Comparison of ENCODE assay signal across 8 mouse cellular contexts in the genomic region with DNA sequence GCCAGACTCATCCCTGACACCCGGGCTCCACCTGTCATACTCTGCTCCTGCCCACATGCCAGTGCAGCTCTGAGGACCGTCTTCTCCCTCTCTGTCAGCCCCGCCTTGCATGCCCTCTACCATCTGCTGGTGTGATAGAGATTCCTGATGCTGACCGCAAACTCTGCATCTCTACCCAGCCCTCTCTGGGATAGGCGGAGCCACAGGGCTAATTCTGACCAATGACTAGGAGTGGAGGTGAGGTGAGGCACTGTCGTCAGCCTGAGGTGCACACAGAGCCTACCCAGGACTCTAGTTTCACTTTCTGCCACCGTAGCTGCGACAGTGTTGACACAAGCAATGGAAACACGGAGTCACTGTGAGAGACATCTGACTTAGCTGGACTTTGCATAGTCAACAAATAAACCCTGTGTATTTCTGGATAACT. TPM values are rescaled to one million over a fixed set of nuclear protein-coding genes. Genes with fewer than 3 reads are reported as not detected.
DNase-seq lines count a peak whose midpoint lies in the region; ATAC-seq and TF ChIP-seq lines count a peak whose summit lies in the region.

No protein-coding gene starts in this region.

- peak overlapping the region; percentile 11 for H3K4me3 ChIP-seq in heart, adult 2 months
- peak overlapping the region; percentile 56 to 59 for H3K4me3 ChIP-seq in liver, embryonic 14.5 days (ENCODE audit: insufficient read depth in 1 of 2, low read depth in 2 of 2, low read length in 2 of 2)

- peak overlapping the region; percentile 69 for H3K4me2 ChIP-seq in liver, embryonic 14.5 days (ENCODE audit: low read depth)

- DNase-seq in B cell, adult 2 months, result peak; percentile 71 to 78
- DNase-seq in adipocyte (ENCODE audit: low spot score), result peak; percentile 74
- peak; percentile 73 for DNase-seq in embryo, embryonic 10.5 days (ENCODE audit: low spot score)
- peak; percentile 67 to 83 for DNase-seq in heart, adult 2 months
- DNase-seq in kidney, adult 18-20 months, result peak; percentile 70
- DNase-seq in liver, embryonic 14.5 days (ENCODE audit: low read depth in 3 of 3, low spot score in 3 of 3), result peak; percentile 70 to 81 (median 73)
- DNase-seq in natural killer cell, adult 2 months (ENCODE audit: low spot score in 2 of 2), result peak; percentile 86 to 89
- peak; percentile 62 to 80 for DNase-seq in thymus, postnatal 36 days

- no peaks in the 10 kb centered on the region for H3K36me3 ChIP-seq in heart, adult 2 months (ENCODE audit: control insufficient read depth, insufficient read depth, low read length)
- no peaks in the 10 kb centered on the region for H3K36me3 ChIP-seq in liver, embryonic 14.5 days (replicated peaks; ENCODE audit: control insufficient read depth, insufficient read depth, low read depth)

- no peaks in the 10 kb centered on the region for H3K9me3 ChIP-seq in liver, embryonic 14.5 days (ENCODE audit: control insufficient read depth, low read length)

- WGBS in heart, adult 2 months, result under 1% methylated on average over 9 of the region's 9 CpGs
- under 1% methylated on average over 9 of the region's 9 CpGs for WGBS in liver, embryonic 14.5 days (ENCODE audit: insufficient replicate concordance)

- no peak for TF ChIP-seq CTCF in heart, adult 2 months (IDR thresholded peaks at IDR 0.05)
- no peak for TF ChIP-seq CTCF in liver, embryonic 14.5 days (IDR thresholded peaks at IDR 0.05; ENCODE audit: low read depth)

- H3K4me1 ChIP-seq in heart, adult 2 months (ENCODE audit: control insufficient read depth, insufficient read depth, low read length), result 0 out of 2 replicates have a peak, but pooled peaks cover 2% of the 10 kb centered on the region
- H3K4me1 ChIP-seq in liver, embryonic 14.5 days (replicated peaks; ENCODE audit: control insufficient read depth in 2 of 2, insufficient read depth in 2 of 2, low read length in 1 of 2), result peaks cover 3 to 12% of the 10 kb centered on the region in 2 experiments

- TF ChIP-seq EP300 in heart, adult 2 months (IDR thresholded peaks at IDR 0.05; ENCODE audit: insufficient read depth, low read depth, low read length), result peak; percentile 86
- TF ChIP-seq EP300 in liver, embryonic 14.5 days (IDR thresholded peaks at IDR 0.05; ENCODE audit: low read depth), result no peak

- peak; percentile 96 for ATAC-seq in liver, embryonic 14.5 days (ENCODE audit: insufficient read depth)

- peak overlapping the region; percentile 79 for H3K27ac ChIP-seq in heart, adult 2 months
- H3K27ac ChIP-seq in liver, embryonic 14.5 days, result peak overlapping the region; percentile 16; the same call in 1 of the 2 replicates

- peak overlapping the region; percentile 14; the same call in 1 of the 2 replicates for H3K9ac ChIP-seq in heart, adult 2 months (ENCODE audit: low read depth, low read length)
- peak overlapping the region; percentile 40 for H3K9ac ChIP-seq in liver, embryonic 14.5 days (replicated peaks)

- H3K27me3 ChIP-seq in heart, adult 2 months (ENCODE audit: control insufficient read depth, insufficient read depth, low read length), result no peaks in the 10 kb centered on the region
- peaks cover 4% of the 10 kb centered on the region for H3K27me3 ChIP-seq in liver, embryonic 14.5 days (ENCODE audit: control insufficient read depth, insufficient read depth, low read length)

- TF ChIP-seq POLR2A in heart, adult 2 months (IDR thresholded peaks at IDR 0.05; ENCODE audit: insufficient read depth, low read depth, low read length), result peak; percentile 71

- intact Hi-C loops in heart, adult 2 months (cut with DNase I), result no loop called here

- no peaks in the 10 kb centered on the region for H3K79me2 ChIP-seq in heart, adult 2 months (replicated peaks; ENCODE audit: control insufficient read depth, insufficient read depth, low read length)

RNA-seq across cellular contexts. Expression of gene Ier5l, which starts 10.1 kb away (rescaled TPM):
- total RNA-seq in heart, adult 2 months (2021), result 1 to 10 TPM; 2.8 to 3.0 TPM
- 3.4 and 5.6 TPM in 2 replicates for polyA plus RNA-seq in heart, adult 2 months (2012; rRNA removed)
- 0.86 and 0.90 TPM in 2 replicates for polyA plus RNA-seq in liver, embryonic 14.5 days (2012; rRNA removed)
- 0.10 and 0.13 TPM in 2 replicates for polyA plus RNA-seq in liver, embryonic 14.5 days (2014; fragmentation: Nextera tagmentation; extraction: Ambion mirVana)

RNA-seq across cellular contexts. Expression of gene Ptpa, which starts 48.1 kb away (rescaled TPM):
- total RNA-seq in heart, adult 2 months (2021), result 10 to 100 TPM; 82.7 to 91.2 TPM
- 88.7 and 107 TPM in 2 replicates for polyA plus RNA-seq in heart, adult 2 months (2012; rRNA removed)
- 78.2 and 103 TPM in 2 replicates for polyA plus RNA-seq in liver, embryonic 14.5 days (2012; rRNA removed)
- polyA plus RNA-seq in liver, embryonic 14.5 days (2014; fragmentation: Nextera tagmentation; extraction: Ambion mirVana), result 63.3 and 63.5 TPM in 2 replicates

RNA-seq across cellular contexts. Expression of gene Crat, which starts 48.3 kb away (rescaled TPM):
- total RNA-seq in heart, adult 2 months (2021), result 100 to 1,000 TPM; 452 to 542 TPM
- polyA plus RNA-seq in heart, adult 2 months (2012; rRNA removed), result 695 and 713 TPM in 2 replicates
- 14.6 and 15.0 TPM in 2 replicates for polyA plus RNA-seq in liver, embryonic 14.5 days (2012; rRNA removed)
- polyA plus RNA-seq in liver, embryonic 14.5 days (2014; fragmentation: Nextera tagmentation; extraction: Ambion mirVana), result 27.4 and 27.9 TPM in 2 replicates

Comparison
In these comparisons a context has a peak if more than half of its experiments do, and no peak if none do; other contexts are left out.
1. Peak in every context shown above with its lines: DNase-seq, ATAC-seq, H3K4me3 ChIP-seq and H3K27ac ChIP-seq.
2. RNA of gene Crat, which starts 48.3 kb away (polyA plus RNA-seq): 695 to 713 TPM in heart, adult 2 months; 14.6 to 27.9 TPM in liver, embryonic 14.5 days; every median in the first group is over 10 times any median in the second.